Mouse (Mus musculus) embryo, embryonic 9.5 days (tissue): ENCODE measurements around the gene Fam117a.
A peak's percentile ranks its signal among the peaks of the same experiment; 100 is the strongest.

ENCODE experiments used
- DNase-seq: peaks from one replicate; pipeline ENCODE4 v3.0.0-alpha.2; 2017; ENCODE audit errors: extremely low spot score

Gene Fam117a

DNA sequence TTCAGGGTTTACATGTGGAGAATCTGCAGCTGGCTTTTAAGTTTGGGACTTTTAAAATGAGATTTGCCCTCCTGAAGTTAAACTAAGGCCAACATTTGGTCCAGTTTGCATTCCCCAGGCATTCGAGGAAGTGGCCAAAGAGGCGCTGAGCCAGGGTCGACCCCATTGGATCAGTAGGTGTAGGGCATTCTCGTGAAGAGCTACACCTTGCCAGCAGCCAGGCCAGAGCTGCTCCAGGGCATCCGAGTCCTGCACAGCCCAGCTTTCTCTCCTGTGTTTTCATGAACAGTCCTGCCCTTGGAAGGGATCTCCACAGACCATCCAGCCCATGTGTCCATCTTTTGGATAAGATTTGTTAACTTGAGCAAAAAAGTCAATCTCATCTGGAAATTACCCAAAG, 27.6 kb downstream of the Fam117a start:
- no peak for DNase-seq

DNA sequence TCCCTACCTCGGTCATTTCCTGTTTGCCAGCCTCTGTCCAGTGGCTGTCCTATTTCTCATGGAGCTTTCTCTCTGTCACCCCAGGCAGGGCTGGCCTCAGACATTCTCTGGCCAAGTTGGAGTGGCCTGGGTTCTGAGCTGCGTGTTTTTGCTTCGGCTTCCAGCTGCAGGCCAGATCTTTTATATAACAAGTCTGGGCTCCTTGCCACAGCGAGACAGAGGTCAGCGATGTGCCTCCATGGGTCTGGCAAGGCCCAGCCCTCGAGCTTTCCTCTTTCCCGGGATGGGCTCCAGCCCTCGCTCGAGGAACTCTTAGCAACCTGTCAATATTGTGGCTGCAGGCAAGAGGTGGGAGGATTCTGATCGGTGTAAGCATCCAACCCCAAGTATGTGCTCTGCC, 28.8 kb downstream of the Fam117a start:
- DNase-seq: no peak

DNA sequence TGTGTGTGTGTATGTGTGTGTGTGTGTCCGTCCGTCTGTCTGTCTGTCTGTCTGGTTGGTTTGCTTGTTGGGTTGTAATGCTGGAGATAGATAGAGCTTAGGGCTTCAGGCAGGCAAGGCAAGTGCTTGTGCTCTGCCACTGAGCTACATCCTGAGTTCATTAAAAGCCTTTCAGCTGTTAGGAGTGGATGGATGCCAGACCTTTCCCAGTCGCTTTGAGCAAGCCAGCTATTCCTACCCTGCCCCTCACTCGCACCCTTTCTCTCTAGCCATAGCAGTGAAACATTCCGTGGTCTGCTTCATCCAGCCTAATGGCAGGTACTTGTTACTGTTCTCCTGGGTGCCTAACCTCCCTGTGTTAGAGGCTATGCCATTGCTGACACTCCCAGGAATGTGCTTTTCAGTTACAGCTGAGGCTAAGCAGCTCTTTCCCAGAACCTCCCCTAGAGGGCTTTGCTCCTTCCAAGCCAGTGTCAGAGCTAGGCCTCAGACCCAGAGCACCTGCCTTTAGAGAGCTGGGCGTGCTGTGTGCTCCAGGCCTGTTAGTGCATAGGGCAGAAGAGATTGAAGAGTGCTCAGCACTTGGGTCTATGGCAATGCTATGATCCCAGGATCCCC, 29.6 kb downstream of the Fam117a start:
- no peak for DNase-seq

DNA sequence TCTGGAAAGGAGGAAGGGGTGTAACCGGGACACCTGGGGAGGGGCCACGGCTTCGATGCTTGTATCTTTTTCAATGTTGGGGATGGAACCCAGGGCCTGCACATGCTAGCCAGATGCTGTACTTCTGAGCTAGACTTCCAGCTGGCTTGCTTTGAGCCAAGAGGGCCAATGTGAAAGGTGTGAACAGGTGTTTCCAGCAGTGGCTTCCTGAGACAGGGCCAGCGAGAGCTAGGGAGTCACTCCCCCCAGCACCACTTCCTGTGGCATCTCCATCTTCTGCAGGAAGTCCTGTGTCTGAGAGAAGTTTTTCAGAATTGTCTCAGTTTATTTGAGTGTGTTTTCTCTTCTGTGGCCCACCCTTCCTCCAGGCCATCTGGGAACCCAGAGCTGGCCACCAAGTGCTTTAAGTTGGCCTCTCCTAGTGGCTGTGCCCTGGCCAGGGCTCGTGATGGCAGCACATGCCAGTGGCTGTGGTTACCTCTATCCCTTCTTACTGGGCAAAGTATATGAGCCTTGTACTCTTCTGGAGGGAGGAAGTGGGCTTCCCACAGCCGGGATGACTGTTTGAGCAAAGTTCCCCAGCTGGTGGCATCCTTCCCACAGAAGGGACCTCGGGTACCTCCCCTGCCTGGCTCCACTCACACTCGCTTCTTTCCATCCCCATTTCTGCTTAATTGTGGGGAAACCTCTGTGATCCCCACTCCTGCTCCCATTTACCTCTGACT, 30.4 kb downstream of the Fam117a start:
- DNase-seq: no peak

DNA sequence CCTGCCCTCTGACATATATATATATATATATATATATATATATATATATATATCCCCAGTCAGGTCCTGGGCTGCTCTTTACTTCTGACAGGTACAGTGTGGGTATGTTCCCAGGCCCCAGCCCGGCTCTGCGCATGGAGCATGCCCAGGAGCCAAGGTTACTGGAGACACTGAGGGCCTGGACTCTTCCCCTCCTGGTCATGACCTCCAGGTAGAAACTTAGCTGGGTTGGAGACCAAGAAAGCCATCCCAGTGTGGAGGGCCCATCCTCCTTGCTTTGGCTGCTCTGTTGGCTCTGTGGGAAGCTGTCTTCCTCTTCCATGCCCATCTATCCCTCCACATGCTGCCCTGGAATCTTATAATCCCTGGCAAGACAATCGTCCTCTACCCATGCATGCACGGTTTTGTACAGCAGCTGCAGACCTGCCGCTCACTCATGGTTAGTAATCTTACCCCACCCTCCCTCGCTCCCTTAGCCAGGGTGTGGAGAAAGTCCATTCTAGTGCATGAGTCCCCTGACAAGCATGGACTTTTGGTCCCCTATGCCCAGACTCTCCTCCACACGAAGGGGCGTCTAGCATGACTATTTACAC, 31.5 kb downstream of the Fam117a start:
- DNase-seq: no peak

DNA sequence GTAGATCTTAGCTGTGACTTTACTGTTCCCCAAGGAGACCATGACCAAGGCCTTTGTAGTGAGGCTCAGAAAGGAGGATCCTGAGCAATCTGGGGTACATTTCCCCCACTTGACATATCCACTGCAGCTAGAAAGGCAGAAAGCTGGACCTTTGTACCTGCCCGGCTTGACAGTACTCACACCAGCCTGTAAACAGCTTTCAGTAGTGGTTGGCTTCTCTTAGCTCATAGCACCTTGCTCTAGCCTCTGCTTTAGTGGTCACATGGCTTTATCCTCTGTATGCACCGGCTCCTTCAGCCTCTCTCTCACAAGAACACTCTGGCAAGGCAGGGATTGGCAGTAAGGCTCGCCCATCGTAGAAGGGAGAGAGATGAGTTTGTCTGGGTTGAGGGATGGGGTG, 32.1 kb downstream of the Fam117a start:
- DNase-seq: no peak

DNA sequence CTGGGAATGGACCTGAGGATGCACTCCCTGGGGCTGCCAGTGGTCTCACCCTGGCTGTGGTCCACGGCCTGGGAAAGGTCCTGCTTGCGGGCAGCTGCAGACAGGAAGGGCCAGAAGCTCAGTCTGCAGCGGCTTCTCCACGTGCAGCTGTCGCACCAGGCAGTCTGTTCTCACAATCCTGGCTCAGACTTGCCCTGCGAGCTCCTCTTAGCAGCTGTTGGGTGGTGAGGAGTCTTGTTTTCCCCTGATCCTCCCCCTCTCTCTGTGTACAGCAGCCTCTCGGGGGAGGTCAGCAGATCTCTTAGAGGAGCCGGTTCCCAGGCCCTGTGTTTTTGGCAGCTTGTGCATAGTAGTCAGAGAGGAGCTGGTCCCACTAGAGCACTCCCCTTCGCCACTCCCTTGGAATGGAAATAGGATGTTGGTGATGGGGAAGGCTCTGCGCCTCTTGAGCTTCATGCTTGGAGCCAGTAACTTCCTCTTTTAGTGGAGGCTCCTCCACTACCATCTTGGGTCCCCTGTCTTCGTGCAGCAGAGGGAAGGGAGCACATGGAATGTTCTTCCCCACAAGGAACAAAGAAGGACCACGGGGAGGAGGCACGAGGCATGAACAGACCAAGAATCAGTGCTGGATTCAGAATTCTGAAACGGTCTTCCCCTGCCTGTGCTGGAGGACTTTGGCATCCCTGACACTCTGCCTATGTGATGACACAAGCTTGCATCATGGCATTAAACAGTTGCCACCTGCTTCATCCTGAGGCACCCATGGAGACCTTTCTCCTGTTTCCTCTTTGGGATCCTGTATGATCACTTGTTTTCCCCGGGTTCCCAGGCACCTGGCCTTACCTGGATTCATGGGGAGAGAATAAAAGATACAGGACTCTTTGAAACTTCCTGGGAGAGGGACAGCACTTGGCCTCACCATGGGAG, 33.4 kb downstream of the Fam117a start:
- no peak for DNase-seq

DNA sequence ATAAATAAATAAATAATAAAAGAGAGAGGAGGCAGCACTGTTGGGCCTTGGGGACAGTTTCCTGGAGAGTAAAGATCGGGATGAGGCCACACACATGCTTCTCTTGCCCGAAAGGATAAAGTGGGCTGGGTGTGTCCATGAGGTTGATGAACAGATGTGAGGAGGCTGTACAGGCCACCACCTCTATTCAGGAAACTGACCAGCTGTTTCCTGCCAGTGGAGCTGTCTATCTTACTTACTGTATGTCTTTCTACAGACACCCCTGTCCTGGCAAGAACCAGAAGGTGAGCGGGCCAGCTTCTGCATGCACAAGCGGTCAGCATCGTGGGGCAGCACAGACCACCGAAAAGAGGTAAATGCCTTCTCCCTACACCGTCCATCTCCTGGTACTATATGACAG, 34.4 kb downstream of the Fam117a start:
- no peak for DNase-seq

DNA sequence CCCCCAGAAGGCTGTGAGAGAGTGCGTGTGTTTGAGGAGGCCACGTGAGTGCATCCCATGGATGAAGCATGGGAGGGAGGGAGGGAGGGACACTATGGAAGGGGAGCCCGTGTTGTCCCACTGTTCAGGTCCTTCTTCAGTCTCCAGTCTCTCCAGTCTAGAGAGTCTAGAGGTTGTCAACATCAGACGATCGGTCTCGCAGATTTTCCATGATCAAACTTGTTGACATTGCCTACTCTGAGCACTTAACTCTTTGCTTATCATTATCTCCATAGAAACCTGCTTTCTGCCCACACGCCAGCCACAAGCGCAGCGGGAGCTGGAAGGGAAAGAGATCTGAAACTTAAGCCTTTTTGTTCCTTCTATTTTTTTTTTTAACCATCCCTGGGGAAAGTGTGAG, 42.1 kb downstream of the Fam117a start:
- no peak for DNase-seq

DNA sequence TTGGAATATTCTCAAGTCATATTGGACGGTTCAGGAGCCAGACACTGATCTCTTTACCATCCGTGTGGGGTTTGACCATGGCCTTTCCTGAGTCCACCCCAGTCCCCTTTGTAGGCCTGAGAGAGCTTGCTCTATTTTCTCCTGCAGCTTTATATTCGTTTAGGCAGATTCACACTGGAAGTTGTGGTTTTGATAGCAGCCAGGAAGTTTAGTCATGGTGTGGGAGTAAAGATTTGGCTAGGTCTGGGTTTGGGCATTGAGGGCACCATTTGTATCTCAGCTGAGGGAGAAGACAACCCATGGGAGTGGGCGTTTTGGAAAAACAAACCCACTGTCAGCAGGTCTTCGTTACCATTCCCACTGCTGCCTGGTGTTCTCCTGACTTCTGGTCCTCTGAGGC, 42.7 kb downstream of the Fam117a start:
- DNase-seq: no peak

DNA sequence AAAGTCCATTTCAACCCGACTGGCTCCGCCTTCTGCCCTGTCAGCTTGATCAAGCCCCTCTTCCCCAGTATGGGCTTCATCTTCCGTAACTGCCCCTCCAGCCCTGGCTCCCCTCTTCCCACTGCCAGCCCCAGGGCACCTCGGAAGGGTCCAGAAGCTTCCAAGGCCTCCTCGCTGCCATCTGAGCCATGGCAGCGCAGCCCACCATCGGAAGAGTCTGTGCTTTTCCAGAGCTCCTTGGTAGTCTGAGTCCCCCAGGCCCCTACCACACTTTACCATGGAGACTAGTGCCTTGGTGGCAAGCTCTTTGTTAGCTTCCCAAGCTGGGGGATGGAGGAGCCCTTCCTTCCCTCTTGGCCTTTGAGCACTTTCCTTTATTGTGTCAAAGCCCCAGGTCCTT, 43.9 kb downstream of the Fam117a start:
- DNase-seq: no peak

DNA sequence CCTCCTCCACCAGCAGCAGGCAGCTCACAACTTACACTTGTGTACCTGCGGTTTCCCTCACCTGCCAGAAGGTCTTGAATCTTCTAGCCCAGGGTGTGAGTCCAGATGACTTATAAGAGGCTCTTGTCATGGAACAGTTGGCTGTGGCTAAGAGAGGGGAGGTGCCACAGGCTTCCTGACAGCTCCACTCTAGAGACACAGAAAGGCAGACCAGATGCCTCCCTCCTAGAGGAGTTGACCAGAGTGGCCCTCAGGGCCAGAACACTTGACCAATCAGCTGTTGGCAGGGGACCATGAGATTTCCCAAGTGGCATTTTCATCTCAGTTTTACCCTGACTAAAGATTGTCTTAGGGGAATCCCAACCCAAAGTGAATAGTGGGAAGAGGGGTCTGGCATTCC, 44.3 kb downstream of the Fam117a start:
- no peak for DNase-seq

DNA sequence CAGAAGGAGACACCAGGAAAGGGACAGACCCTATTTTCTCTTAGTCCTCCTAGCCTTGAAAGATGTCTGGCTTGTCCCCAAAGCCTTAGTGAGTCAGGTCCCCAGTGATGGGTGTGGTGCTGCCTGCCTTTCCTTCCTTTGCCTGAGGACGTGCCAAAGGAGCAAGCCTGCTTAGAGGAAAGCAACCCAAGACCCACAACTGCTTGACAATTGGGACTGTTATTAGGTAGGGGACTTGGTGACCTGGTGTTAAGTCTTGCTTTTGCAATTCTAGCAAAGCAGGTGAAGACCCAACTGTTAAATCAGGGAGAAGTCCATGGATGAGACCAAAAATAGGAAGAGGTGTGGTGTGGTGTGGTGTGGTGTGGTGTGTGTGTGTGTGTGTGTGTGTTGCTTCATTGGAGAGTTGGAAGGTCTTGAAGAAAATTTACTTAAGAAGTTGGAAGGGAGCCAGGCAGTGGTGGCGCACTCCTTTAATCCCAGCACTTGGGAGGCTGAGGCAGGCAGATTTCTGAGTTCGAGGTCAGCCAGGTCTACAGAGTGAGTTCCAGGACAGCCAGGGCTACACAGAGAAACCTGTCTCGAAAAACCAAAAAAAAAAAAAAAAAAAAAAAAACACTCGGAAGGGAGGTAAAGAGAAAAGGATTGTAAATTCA, 46.6 kb downstream of the Fam117a start:
- no peak for DNase-seq

DNA sequence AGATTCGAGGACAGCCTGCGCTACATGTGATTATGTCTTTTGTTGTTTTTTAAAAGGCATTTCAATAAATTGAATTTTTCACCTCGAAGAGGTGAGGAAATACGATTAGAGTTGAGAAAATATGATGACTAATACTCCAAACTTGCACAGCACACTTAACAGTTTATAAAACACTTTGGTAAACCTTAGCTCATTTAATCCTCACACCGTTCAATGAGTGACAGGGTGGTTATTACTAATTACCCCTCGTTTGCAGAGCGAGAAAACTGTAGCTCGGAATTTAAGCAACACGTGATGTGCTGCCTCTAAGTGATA, 47.1 kb downstream of the Fam117a start:
- DNase-seq: no peak

DNA sequence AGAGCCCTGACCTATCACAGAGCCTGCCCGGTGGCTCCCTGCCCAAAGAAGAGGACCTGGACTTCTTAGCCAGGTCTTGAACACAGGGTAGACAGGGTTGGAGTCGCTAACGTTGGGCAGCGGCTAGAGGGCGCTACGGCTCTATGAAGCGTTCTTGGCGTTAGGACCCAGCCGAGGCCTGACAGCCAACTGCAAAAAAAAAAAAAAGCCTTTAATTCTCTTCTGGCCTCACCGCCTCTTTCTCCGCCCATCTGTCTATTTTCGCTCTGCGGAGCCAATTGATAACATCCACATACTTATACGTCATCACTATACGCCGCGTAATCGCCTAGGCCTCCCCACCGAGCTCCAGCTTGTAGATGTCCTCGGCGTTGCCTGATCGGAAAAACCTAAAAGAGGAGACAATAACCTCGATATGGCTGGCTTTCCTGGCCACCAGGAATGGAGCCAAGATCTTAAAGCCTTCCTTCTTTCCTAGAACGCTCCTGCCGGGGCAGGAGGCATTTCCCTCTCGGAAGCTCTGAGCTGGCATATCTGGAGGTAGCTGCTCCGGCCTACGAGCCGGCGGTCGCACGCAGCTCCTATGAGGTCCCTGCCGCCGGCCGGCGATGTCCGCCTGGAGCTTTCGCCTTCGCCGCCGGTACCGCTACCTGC, 47.6 kb downstream of the Fam117a start, which contains the start of gene Slc35b1:
TSS of gene Slc35b1 (plus strand) at position 374 of the 654 bp plus-strand sequence.
- peak; percentile 98 for DNase-seq

DNA sequence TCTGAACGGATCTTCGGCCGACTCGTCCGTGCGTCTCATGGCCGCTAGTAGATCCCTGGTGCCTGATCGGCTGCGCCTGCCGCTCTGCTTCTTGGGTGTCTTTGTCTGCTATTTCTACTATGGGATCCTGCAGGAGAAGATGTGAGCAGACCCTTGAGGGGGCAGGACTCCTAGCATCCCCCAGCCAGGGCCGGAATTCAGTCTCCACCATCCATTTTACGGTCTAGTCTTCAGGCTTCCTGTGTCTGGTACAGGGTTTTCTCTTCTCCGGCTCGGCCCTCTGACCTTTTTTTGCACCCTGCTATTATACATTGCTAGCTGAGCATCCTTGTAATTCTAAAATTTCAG, 48.1 kb downstream of the Fam117a start:
- no peak for DNase-seq

DNA sequence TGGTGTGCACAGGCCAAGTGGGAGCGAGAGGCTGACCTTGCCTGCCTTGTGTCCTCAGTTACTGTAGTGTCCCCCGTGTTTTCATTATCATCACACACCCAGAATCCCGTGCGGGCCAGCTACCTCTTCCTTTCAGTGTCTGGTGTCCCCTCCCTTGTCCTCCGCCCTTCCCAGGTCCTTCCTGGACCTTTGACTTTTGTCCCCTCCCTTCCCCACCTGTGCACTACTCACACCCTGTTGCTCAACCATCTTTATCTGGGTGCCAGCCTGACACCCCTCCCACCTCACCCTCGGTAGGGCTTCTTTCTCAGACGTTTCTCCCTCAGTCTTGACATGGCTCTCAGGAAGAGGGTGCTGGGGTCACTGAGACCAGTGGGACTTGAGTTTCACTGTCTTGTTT, 50.5 kb downstream of the Fam117a start:
- DNase-seq: no peak

DNA sequence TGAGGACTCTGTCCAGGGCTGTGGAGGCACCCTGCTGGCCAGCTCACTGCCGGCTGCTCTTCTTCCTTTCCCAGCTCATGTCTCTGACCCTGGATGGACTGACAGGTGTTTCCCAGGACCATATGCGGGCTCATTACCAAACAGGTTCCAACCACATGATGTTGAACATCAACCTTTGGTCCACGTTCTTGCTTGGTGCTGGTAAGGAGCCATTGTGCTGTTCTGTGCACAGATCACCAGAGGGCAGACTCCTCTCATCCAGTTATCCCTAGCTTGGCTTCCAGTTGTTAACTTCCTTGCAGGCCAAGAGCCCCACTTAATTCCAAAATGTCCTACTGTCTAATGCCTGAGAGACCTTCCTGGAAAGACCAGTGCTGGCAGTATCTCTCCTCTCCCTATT, 52.2 kb downstream of the Fam117a start:
- DNase-seq: no peak

DNA sequence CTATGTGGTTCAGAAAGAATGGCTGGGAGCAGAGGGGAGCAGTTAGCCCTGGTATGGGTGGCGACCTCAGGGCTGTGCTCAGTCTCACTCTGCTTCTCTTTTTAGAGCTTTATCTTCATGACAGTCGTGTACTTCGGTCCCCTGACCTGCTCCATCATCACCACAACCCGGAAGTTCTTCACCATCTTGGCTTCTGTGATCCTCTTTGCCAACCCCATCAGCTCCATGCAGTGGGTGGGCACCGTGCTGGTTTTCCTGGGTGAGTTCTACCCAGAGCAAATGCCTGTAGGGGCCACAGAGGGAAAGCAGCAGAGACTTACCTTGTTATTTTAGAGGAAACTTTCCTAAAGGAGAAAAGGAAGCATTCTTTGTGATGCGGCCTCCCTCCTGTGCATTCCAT, 53.6 kb downstream of the Fam117a start:
- no peak for DNase-seq

DNA sequence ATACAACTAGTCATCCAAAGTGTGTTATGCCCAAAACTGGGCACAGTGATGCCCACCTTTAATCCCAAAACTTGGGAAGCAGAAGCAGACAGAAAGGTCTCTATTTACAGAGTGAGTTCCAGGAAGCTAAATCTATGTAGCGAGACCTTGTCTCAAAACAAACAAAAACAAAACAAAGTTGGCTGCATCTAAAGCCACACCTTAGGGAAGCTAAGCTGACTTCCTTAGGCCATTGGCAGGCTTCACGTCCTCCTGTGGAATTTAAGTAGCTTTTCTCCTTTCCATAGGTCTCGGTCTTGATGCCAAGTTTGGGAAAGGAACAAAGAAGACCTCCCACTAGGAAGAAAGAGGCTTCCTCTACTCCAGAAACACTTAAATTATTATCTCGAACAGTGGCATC, 54.4 kb downstream of the Fam117a start:
- no peak for DNase-seq

DNA sequence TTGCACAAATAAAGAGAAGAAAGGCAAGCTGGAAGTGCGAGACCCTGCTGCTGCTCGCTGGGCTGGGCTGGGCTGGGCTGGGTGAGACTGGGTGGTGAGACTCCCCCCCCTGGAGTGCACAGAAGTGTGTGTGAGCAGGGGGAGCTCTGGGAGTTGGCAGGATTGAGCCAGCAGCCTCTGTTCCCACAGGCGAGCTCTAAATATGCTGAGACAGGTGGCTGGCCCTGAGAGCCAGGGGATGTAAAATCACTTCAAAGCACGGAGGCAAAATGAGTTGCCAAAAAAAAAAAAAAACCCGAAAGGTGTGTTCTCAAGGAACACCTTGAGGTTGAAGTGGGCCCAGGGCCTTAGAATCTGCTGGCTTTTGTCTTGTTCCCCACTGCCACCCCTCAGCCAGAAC, 54.9 kb downstream of the Fam117a start:
- DNase-seq: no peak
